Mouse (Mus musculus): ENCODE data around the gene Oxtr.

The Oxtr gene

DNA sequence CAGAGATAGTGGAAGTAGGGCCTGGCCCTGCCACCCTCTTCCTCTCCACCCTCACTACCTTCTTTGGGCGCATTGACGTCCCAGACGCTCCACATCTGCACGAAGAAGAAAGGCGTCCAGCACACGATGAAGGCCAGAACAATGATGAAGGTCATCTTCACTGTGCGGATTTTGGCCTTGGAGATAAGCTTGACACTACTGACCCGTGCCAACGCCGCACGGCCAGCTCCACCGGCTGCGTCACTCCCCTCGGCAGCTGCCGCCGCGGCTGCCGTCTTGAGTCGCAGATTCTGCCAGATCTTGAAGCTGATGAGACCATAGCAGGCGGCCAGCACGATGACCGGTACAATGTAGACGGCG lies 942 bp downstream of the Oxtr start:
- no peak for DNase-seq (ENCODE audit: low spot score in 2 of 2)

DNA sequence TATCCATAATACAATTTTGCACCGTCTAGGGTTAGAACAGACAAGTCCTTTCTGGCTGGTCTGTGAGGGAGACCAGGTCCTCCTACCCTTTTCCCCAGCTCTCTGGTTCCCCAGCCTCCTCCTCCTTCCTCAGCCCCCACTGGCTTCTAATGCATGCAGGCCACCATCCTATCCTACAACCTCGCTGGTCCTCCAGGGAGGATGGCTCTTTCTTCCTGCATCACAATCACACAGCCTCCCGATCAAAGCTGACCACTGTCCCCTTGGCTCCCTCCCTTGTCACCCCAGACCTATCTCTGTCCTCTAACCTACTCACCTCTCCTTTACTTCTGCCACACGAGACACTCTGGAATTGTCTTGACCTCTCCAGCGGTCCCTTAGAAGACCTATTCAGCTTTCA lies 1.8 kb downstream of the Oxtr start:
- DNase-seq (ENCODE audit: low spot score in 2 of 2) = no peak

DNA sequence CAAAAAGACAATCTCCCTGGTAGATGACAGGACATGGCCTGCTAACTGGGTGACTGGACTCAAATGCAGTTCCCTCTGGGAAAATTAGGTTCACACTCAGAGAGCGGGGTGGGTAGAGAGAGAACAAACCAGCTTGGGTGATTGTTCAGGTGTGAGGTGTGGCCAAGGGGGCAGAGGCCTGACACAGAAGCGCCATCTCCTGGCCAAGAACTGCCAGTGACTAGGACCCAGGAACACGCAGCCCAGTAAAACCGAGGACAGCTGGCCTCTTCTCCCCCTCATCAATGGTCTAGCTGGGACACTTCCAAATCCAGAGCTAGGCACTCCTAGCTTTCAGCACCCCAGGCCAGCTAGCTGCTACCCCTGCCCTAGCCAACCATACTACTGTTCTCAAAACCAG lies 5.4 kb downstream of the Oxtr start:
- DNase-seq (ENCODE audit: low spot score in 2 of 2) = no peak

DNA sequence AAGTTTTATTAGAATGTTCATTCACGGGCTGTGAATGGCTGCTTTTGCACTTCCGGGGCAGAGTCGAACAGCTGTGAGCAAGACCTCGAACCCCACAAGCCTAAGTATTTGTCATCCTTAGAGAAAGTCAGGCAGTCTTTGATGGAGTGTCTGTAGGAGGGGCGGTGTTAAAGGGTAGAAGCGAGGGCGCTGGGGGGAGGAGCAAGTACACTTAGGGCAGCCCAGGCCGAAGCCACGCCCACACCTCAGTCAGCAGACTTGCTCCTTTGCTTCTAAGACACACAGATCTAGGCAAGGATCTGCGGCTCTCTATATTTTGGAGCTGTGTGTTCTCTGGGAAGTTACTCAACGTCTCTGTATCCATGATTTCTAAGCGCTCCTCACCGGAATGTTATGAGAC lies 9.9 kb downstream of the Oxtr start:
- no peak for DNase-seq (ENCODE audit: low spot score in 2 of 2)

DNA sequence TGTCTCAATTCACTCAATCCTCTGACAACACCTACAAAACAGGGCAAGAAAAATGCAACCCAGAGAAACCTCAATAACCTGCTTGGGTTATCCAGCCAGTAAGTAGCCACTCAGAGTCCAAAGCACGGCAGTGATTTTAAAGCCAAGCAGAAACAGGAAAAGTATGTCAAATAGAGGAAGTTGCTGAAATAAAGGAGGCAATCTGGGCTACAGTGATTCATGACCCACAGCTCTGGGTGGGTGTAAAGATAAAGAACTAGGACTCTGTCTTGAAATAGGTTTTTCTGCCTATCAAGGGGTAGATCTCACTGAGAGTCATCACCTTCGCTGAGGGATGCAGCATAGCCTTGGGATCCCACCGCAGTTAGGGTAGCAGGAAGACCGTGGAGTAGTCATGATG lies 18.1 kb downstream of the Oxtr start:
- DNase-seq (ENCODE audit: low spot score in 2 of 2) = no peak

DNA sequence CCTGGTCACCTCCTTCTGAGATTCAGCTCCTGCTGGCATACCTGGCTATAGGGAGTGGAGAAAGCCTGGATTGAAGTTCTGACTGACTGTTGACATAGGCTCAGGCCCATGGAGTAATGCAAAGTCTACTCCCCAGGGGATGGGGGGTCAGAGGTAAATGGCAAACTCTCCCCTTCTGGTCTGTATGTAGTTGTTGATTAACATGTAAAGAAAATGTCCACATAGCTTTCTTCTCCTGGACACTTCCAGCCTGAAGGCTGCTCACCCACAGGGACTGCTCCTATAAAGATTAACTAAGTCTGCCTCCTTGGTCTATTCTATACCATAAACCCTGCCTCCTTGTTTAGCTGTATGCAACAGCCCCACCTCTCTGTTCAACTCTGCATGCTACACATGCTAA lies 23.7 kb downstream of the Oxtr start:
- no peak for DNase-seq (ENCODE audit: low spot score in 2 of 2)

DNA sequence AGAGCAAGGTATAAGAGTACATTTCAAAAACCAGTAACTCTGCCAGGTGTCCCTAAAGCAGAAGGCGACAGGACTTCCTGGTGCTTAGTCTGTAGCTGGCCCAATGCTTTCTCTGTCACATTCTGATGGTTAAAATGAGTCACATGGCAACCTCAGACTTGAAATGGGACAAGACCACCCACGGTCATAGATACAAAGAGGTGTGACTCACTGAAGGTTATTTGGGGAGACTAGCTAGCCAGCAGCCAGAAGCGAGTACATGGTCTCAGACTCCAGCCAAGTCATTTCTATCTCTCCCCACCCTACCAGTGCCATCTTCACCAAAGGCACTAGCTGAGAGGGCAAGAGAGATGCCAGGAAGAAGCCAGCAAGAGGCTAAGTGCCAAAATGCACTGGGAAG lies 24.3 kb downstream of the Oxtr start:
- DNase-seq (ENCODE audit: low spot score in 2 of 2) = no peak

DNA sequence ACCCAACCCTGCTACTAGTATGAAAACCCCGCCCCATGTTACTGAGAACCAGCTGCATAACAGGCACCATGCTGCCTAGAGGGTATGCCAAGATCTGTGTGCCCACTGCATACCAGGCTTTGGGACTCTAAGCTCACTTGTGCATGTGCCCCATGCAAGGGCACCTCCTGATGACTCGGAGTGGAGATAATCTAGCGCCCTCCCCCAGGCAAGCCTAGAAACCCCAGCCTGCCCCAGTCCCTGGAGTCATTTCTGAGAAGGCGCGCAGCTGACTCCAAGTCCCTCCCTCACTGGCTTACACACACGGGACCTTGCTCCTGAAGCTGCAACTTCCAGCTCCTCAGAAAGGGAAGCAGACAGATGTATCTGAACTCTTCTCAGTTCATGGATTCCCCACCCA lies 26.4 kb downstream of the Oxtr start:
- no peak for DNase-seq (ENCODE audit: low spot score in 2 of 2)

DNA sequence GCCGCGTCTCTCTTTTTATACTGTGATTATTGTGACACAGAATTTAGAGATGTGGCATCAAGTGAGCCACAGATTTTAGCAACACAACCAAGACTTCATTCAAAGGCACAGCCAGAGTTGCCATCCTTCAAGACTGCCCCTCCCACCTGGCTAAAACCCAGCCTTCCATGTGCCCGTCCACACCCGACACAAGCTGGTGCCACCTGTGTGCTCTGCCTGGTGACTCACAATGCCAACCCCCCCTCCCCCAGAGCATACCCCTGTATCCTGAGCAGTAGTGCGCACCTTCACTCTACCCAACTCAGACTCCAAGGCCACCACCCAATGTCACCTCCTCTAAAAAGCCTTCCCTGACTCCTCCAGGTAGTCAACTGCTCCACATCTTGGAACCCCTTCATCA lies 28.3 kb downstream of the Oxtr start:
- DNase-seq (ENCODE audit: low spot score in 2 of 2) = no peak

DNA sequence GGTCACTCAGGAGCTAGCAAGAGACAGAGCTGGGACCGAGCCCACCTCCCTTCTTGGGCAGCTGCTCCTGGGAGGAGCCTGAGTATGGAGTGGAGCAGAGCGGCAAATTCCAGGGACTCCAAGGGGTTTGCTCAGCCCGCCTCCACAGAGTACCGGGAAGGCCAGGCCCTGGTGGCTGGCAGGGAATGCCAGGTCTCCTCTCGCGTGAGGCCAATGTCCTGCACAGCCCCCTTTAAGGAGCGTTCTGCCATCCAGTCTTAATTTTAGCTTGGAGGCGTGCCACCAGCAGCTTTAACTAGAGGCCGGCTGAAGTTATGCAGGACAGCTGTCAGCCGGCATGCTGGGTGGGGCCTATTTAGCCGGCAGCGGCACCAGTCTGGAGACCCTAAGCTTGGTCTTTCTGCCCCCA lies 30.4 kb downstream of the Oxtr start, which contains the start of gene Cav3:
Cav3 (plus strand) TSS at position 165 of the 409 bp plus-strand sequence.
- DNase-seq (ENCODE audit: low spot score in 2 of 2) = peak; percentile 38 to 42

DNA sequence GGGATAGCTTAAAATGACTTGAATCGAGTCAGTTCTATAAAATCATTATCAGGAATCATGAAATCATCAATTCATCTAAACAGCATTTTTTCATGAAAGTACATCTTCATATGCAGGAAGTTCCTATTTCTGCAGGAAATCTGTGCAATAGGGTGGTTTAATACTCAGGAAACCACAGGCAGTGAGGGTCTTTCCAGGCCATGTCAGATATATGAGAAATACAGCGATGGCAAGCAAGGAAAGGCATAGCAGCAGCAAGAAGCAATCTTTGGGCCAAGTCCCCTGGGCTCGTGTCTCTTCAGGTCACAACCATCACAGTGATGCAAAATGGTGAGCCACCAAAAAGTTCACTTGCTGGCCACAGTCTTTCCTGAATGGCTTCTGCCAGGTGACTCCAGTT lies 44.1 kb downstream of the Oxtr start:
- no peak for DNase-seq (ENCODE audit: low spot score in 2 of 2)

DNA sequence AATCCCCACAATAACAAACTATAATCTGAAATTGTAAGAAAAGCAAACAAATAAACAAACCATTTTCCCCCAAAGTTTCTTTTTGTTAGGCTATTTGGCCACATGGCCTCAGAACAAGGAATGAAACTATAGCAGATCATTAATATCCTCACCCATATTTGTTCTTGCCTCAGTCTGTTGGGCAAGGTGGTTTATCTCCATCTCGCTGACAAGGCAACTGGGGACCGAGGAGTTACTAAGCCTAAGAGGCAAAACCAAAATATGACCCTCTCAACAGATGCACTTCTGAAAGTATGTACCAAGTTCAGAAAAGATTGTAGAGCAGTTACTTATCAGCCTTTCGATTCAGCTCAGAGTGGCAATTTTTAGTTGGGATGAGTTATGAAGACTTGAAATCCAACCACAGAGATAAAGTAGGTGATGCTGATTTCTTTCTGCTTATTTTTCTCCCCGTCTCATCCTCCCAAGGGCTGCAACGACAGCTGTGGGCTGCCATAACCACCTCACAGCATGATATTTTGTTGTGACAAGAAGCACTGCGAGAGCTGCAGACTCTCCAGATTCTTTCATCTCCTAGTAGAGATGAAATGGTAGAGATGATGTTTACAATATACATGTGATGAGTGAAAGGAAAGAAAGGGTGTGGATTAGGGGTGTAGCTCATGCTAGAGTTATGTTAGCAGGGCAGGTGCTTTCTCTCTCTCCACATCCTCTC lies 63.6 kb downstream of the Oxtr start:
- DNase-seq (ENCODE audit: low spot score in 2 of 2) = peak in 1 of 2 experiments; percentile 18

DNA sequence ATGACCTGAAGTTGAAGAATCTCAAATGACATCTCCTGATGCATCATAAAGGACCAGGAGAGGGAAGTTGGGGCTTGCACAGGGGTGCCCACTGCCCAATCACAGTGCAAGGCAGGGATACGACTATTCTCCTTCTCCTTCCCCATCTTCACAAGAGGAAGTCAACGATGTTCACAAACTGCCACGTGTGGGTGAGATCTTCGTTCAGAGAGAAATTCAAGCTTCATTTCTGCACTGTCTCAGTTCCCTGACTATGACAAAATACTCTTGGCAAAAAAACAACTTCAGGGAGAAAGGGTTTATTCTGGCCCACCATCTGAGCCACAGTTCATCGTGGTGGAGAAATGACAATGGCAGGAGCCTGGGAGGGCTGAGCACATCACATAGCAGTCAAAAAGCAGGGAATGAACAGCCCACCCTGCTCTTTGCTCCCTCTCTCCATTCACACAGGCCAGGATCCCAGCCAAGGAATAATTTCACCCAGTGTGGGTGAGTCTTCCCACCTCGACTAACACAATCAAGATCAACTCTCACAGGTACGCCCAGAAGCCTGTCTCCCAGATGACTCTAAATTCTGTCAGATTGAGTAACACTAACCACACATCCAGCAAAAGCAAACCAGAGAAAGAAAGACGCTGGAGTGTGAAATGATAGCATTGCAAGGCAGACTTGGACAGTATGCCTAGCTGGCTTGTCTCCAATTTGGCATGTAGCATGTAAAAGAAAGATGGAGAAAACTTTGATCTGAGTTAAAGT lies 65.8 kb downstream of the Oxtr start:
- DNase-seq (ENCODE audit: low spot score in 2 of 2) = peak; percentile 57 to 64
